Mouse (Mus musculus) limb, embryonic 11.5 days (tissue): ENCODE measurements around the gene Cacna2d2. TPM values are rescaled to one million over a fixed set of nuclear protein-coding genes. Genes with fewer than 3 reads are reported as not detected.
A peak's percentile ranks its signal among the peaks of the same experiment; 100 is the strongest.
"Not testable (repeated sequence)": the region's sequence is repeated elsewhere in the genome, so short reads cannot be mapped to it uniquely, and the experiment has no call there.

ENCODE experiments used
- ATAC-seq: fragments of 200-750 bp; cut with Nextera tagmentation; 2 replicates; pipeline ENCODE4 v1.8.0; 2017; ENCODE audit warnings: low read depth; ENCODE audit not compliant: insufficient number of reproducible peaks, low FRiP score, low TSS enrichment
- DNase-seq: peaks from one replicate; pipeline ENCODE4 v3.0.0-alpha.2; 2015; ENCODE audit warnings: low spot score
- H3K27ac ChIP-seq: fragments of 300-500 bp; sonication (generic); replicated peaks from 2 replicates; pipeline ENCODE4 v1.5.1; 2014; ENCODE audit warnings: low read depth, mild to moderate bottlenecking, low read length
- H3K27me3 ChIP-seq: fragments of 300-500 bp; sonication (generic); 2 replicates; pipeline ENCODE4 v1.6.1; 2014; ENCODE audit warnings: mild to moderate bottlenecking, low read length, mixed read lengths; ENCODE audit not compliant: control insufficient read depth, insufficient read depth
- H3K36me3 ChIP-seq: fragments of 300-500 bp; sonication (generic); 2 replicates; pipeline ENCODE4 v1.6.1; 2014; ENCODE audit warnings: mild to moderate bottlenecking, low read length, moderate library complexity, mixed read lengths; ENCODE audit not compliant: control insufficient read depth, insufficient read depth
- H3K4me1 ChIP-seq: fragments of 300-500 bp; sonication (generic); 2 replicates; pipeline ENCODE4 v1.6.1; 2014; ENCODE audit warnings: low read length, mixed read lengths; ENCODE audit not compliant: control insufficient read depth, insufficient read depth
- H3K4me2 ChIP-seq: fragments of 300-500 bp; sonication (generic); 2 replicates; pipeline ENCODE4 v1.6.1; 2014; ENCODE audit warnings: low read depth, mild to moderate bottlenecking, moderate library complexity; ENCODE audit not compliant: severe bottlenecking
- H3K4me3 ChIP-seq: fragments of 300-500 bp; sonication (generic); 2 replicates; pipeline ENCODE4 v1.5.1; 2014; ENCODE audit warnings: low read depth, low read length
- H3K9ac ChIP-seq: fragments of 300-500 bp; sonication (generic); 2 replicates; pipeline ENCODE4 v1.6.1; 2014; ENCODE audit warnings: mild to moderate bottlenecking, low read length
- H3K9me3 ChIP-seq: fragments of 300-500 bp; sonication (generic); 2 replicates; pipeline ENCODE4 v1.6.1; 2016; ENCODE audit warnings: low read length; ENCODE audit not compliant: control insufficient read depth
- WGBS: fragments of 180-500 bp; shearing (Covaris S2); extraction: QIAGEN DNeasy Blood & Tissue Kit; methylation state at CpG from one replicate; pipeline ENCODE4 v1.1.7; 2014; 5-methylcytosine and 5-hydroxymethylcytosine counted together
- polyA plus RNA-seq: library from polyadenylated mRNA; unstranded; fragments of >200 nt; fragmentation: Nextera tagmentation; extraction: Ambion mirVana; gene quantifications from 2 replicates; pipeline ENCODE4 v1.2.1, GENCODE M21; 2014

Cacna2d2 gene
- polyA plus RNA-seq, 1 experiment from 2014 or later, result 0.12 TPM

DNA sequence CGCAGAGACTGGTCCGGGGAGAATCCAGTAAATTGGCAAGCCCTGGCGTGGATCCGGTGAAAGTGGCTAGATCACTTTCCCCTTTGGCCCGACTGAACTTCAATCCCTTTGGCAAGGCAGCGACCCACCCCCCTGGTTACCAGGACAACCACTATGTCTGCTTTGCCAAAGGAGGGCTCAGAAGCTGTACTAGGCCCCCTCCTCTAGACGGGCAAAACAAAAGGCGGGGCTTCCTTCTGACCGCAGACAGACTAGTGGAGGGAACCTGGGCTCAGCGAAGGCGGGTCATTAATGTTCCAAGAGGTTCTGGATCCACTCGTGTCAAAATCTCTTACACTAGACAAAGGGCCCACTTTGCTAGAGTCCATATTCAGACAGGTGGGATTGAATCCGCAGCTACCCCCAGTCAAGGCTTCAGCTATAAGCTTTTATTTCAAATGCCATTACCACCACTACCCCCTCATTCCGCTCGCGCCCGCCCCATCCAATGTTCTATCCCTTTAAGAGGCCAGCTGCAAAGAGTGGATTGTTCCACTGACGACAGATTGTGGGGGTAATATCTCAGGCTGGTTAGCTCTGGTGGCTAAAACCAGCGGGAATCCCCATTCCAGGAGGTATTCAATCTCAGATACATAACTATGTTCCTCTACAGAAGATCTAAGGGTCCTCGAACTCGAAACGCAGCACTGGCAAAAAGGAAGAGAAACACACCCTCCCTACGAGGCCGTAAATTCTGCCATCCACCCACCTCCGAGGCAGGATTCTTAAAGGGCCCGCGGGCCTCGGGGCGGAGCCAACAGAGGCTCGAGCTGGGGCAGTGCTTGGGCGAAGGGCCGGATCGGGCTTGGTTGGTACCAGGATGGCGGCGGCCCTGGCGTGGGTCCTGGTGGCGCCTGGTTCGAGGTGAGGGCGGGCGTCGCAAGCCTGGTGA, 169.2 kb downstream of the Cacna2d2 start:
- H3K27ac ChIP-seq, result peak overlapping the region; percentile 73
- H3K4me3 ChIP-seq, result peak overlapping the region; percentile 84
- peaks cover 26% of the 10 kb centered on the region for H3K4me1 ChIP-seq
- peak; percentile 77 for ATAC-seq
- H3K9ac ChIP-seq, result peak overlapping the region; percentile 89
- peak overlapping the region; percentile 93 for H3K4me2 ChIP-seq
- H3K36me3 ChIP-seq, result peaks cover 21% of the 10 kb centered on the region; the same call in 1 of the 2 replicates
- H3K9me3 ChIP-seq, result no peaks in the 10 kb centered on the region
- H3K27me3 ChIP-seq, result no peaks in the 10 kb centered on the region
- DNase-seq, result peak; percentile 88
- under 1% methylated on average over 41 of the region's 41 CpGs for WGBS

DNA sequence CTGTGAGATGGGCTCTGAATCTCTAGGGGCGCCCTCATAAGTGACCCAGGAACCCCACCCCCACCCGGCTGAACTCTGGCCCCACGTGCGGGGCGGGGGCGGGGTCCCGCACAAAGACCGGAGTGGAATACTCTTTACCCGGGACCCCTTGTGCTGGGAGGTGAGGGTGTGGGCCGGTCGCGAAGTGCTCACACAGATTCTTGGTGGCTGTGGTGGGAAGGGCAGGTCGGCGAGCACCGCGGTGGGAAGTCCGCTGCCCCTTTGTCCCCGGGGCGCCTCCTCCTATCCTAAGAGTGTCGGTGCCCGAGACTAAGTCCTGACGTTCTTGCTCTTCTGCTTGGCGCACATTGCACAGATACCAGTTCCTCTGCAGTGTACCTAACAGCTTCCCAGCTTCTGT, 169.9 kb downstream of the Cacna2d2 start:
- 1% methylated on average over 19 of the region's 23 CpGs for WGBS
- peaks cover 23% of the 10 kb centered on the region for H3K4me1 ChIP-seq

DNA sequence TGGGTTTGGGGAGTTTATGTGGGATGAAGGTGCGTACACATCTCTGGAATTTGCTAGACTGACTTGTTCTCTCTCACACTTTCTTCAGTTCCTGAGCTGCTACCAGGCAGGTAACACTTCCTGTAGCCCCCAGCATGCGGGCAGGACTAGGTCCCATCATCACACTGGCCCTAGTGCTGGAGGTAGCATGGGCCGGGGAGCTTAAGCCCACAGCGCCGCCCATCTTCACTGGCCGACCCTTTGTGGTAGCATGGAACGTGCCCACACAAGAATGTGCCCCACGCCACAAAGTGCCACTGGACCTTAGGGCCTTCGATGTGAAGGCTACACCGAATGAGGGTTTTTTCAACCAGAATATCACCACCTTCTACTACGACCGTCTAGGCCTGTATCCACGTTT, 170.6 kb downstream of the Cacna2d2 start:
- Histone ChIP-seq H3K36me3 (peaks cover 23% of the 10 kb centered on the region; the same call in 1 of the 2 replicates), H3K27me3 (no peaks in the 10 kb centered on the region), H3K4me2 (peak overlapping the region; percentile 93), H3K4me3 (peak overlapping the region; percentile 84), H3K9ac (peak overlapping the region; percentile 89), H3K4me1 (peaks cover 23% of the 10 kb centered on the region), H3K9me3 (no peaks in the 10 kb centered on the region), H3K27ac (no peak overlapping the region; the same call in 1 of the 2 replicates)
- ATAC-seq (no peak), DNase-seq (no peak)
- 61% methylated on average over 13 of the region's 13 CpGs for WGBS

More for the DNA sequence above, 169.9 kb downstream of the Cacna2d2 start:
- no peaks in the 10 kb centered on the region for H3K27me3 ChIP-seq
- H3K27ac ChIP-seq, result peak overlapping the region; percentile 73
- peak overlapping the region; percentile 93 for H3K4me2 ChIP-seq
- no peak for DNase-seq
- H3K4me3 ChIP-seq, result peak overlapping the region; percentile 84
- H3K9me3 ChIP-seq, result no peaks in the 10 kb centered on the region
- ATAC-seq, result peak; percentile 63; the same call in 1 of the 2 replicates
- H3K9ac ChIP-seq, result peak overlapping the region; percentile 89
- H3K36me3 ChIP-seq, result peaks cover 23% of the 10 kb centered on the region; the same call in 1 of the 2 replicates

DNA sequence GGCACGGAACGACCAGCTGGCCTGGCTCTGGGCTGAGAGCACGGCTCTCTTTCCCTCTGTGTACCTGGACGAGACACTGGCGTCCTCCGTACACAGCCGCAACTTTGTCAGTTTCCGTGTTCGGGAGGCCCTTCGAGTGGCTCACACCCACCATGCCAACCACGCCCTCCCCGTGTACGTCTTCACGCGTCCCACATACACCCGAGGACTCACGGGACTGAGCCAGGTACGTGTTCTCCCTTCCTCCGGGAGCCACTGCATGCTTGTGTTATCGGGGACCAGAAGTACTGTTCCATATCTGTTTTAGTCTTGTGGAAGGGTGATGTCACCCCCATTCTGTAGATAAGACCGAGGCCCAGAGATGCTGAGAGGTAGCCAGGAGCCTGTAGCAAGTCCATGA, 171.4 kb downstream of the Cacna2d2 start:
- WGBS, result 94% methylated on average over 21 of the region's 21 CpGs
- H3K4me1 ChIP-seq, result peaks cover 23% of the 10 kb centered on the region
- DNase-seq (no peak), ATAC-seq (no peak)
- H3K4me2 ChIP-seq, result peak overlapping the region; percentile 93
- peaks cover 23% of the 10 kb centered on the region; the same call in 1 of the 2 replicates for H3K36me3 ChIP-seq
- H3K4me3 ChIP-seq, result peak overlapping the region; percentile 84
- no peak overlapping the region for H3K27ac ChIP-seq
- H3K27me3 ChIP-seq, result no peaks in the 10 kb centered on the region
- 0 out of 2 replicates have a peak overlapping the region, but pooled peaks have one; percentile 1 for H3K9ac ChIP-seq
- no peaks in the 10 kb centered on the region for H3K9me3 ChIP-seq

DNA sequence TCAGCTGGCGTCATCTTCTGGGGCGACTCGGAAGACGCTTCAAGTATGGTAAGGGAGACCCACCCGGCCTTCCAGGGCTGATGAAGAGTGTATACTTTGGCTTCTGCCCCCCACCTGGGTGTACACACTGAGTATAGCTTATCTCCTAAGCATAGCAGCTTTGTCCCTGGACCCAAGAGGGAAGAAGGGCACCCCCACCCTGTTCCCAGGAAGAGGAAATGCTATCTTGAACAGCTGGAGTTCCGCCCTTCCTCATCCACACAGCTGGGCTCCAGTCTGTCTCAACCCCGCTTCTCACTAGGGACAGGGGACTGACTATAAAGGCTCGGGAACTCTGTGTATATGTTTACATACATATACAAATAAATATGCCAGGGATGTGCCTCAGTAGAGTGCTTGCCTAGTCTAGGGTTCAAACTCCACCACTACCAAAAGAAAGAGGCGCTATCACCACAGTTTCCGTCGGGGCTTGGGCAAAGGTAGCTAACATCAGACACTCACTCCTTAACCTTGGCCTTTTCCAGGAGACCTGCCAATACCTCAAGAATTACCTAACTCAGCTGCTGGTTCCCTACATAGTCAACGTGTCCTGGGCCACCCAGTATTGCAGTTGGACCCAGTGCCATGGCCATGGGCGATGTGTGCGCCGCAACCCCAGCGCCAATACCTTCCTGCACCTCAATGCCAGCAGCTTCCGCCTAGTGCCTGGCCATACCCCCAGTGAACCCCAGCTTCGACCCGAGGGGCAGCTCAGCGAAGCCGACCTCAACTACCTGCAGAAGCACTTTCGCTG, 172.3 kb downstream of the Cacna2d2 start:
- no peak overlapping the region for H3K4me2 ChIP-seq
- peaks cover 21% of the 10 kb centered on the region; the same call in 1 of the 2 replicates for H3K36me3 ChIP-seq
- no peak for DNase-seq
- no peak for ATAC-seq
- no peak overlapping the region for H3K27ac ChIP-seq
- 93% methylated on average over 22 of the region's 22 CpGs for WGBS
- H3K27me3 ChIP-seq, result no peaks in the 10 kb centered on the region
- H3K9me3 ChIP-seq, result no peaks in the 10 kb centered on the region
- H3K9ac ChIP-seq, result no peak overlapping the region
- H3K4me3 ChIP-seq, result no peak overlapping the region
- H3K4me1 ChIP-seq, result peaks cover 29% of the 10 kb centered on the region

DNA sequence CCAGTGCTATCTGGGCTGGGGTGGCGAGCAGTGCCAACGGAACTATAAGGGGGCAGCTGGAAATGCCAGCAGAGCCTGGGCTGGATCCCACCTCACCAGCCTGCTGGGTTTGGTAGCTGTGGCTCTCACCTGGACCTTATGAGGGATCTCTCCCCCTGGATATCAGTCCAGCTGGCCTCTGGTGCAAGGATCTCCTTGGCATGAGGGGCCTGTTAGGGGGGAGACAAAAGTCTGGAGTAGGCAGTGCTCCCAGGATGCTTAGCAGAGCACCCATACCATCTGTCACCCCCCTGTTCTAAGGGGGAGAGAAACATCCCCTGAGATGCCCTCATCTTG, 172.9 kb downstream of the Cacna2d2 start:
- no peak overlapping the region for H3K4me3 ChIP-seq
- no peak overlapping the region for H3K9ac ChIP-seq
- no peak for DNase-seq
- no peaks in the 10 kb centered on the region for H3K27me3 ChIP-seq
- no peaks in the 10 kb centered on the region for H3K9me3 ChIP-seq
- H3K4me2 ChIP-seq, result no peak overlapping the region
- WGBS, result 96% methylated on average over 2 of the region's 2 CpGs
- ATAC-seq, result no peak
- peaks cover 21% of the 10 kb centered on the region; the same call in 1 of the 2 replicates for H3K36me3 ChIP-seq
- H3K4me1 ChIP-seq, result peaks cover 28% of the 10 kb centered on the region
- no peak overlapping the region for H3K27ac ChIP-seq

DNA sequence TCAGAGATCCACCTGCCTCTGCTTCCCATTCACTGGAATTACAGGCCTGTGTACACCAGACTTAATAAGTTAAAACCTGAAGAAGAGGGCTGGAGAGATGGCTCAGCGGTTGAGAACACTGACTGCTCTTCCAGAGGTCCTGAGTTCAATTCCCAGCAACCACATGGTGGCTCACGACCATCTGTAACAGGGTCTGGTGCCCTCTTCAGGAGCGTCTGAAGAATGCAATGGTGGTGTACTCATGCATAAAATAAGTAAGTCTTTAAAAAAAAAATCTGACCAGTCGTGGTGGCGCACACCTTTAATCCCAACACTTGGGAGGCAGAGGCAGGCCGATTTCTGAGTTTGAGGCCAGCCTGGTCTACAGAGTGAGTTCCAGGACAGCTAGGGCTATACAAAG, 174.4 kb downstream of the Cacna2d2 start:
- peaks cover 32% of the 10 kb centered on the region for H3K4me1 ChIP-seq
- 79% methylated on average over 6 of the region's 6 CpGs for WGBS

More for the DNA sequence above, 174.4 kb downstream of the Cacna2d2 start:
- not testable (repeated sequence) for ATAC-seq, H3K4me2 ChIP-seq, H3K27ac ChIP-seq, H3K4me3 ChIP-seq, H3K9me3 ChIP-seq, DNase-seq, H3K9ac ChIP-seq, H3K27me3 ChIP-seq
- H3K36me3 ChIP-seq, result peaks cover 21% of the 10 kb centered on the region; the same call in 1 of the 2 replicates
